16 mouse cellular contexts compared by ENCODE assay signal in genomic region chr3:154798806-154799205, GRCm38 (mm10).
DNase-seq lines count a peak whose midpoint lies in the region; ATAC-seq lines count a peak whose summit lies in the region.
"Had no signal": no experiment of that assay in that cellular context is flagged by ENCODE, and none has a peak within 500 bp of the region (broad histone marks: within the 10 kb centered on the region; RNA-seq: fewer than 3 reads in every experiment).

No protein-coding gene starts in this region.

- peak; percentile 12 for DNase-seq in cerebellum, adult 9-10 months
- no peak for DNase-seq in cerebellum, adult 11 months
- peak; percentile 55 for DNase-seq in heart, adult 11 months
- DNase-seq in heart, adult 8-10 months (ENCODE audit: low spot score), result no peak
- DNase-seq in cerebellum, postnatal 10 days, result peak; percentile 70 to 82
- DNase-seq in urinary bladder, adult 2 months (ENCODE audit: low spot score), result no peak
- DNase-seq: adrenal gland, postnatal 10 days; heart, adult 2 months; kidney, adult 2 months had no signal

- no peaks in the 10 kb centered on the region for H3K27me3 ChIP-seq in kidney, embryonic 14.5 days (ENCODE audit: control insufficient read depth, insufficient read depth, low read length)
- H3K27me3 ChIP-seq: embryonic facial prominence, embryonic 13.5 days; forebrain, embryonic 13.5 days; heart, embryonic 12.5 days had no signal

- no peak overlapping the region for H3K9ac ChIP-seq in kidney, embryonic 14.5 days (ENCODE audit: low read depth, low read length)
- H3K9ac ChIP-seq: embryonic facial prominence, embryonic 13.5 days; forebrain, embryonic 13.5 days; heart, embryonic 12.5 days; hindbrain, embryonic 14.5 days had no signal

- no peak for ATAC-seq in kidney, embryonic 14.5 days (ENCODE audit: low FRiP score, low TSS enrichment)
- ATAC-seq: forebrain, embryonic 13.5 days; intestine, embryonic 16.5 days had no signal

- no peak overlapping the region for H3K4me3 ChIP-seq in kidney, embryonic 14.5 days (ENCODE audit: low read length)
- H3K4me3 ChIP-seq: embryonic facial prominence, embryonic 13.5 days; forebrain, embryonic 13.5 days; heart, adult 2 months; heart, embryonic 12.5 days; hindbrain, embryonic 10.5 days had no signal

- no peak overlapping the region for H3K4me2 ChIP-seq in kidney, embryonic 14.5 days (replicated peaks; ENCODE audit: low read depth, low read length)
- H3K4me2 ChIP-seq: embryonic facial prominence, embryonic 13.5 days; forebrain, embryonic 13.5 days; heart, embryonic 12.5 days; hindbrain, embryonic 14.5 days had no signal

- no peak overlapping the region for H3K27ac ChIP-seq in kidney, embryonic 14.5 days (ENCODE audit: low read depth, low read length)
- H3K27ac ChIP-seq: embryonic facial prominence, embryonic 13.5 days; forebrain, embryonic 13.5 days; heart, adult 2 months; hindbrain, embryonic 10.5 days; hindbrain, embryonic 14.5 days had no signal

- 0 out of 2 replicates have a peak, but pooled peaks cover 3% of the 10 kb centered on the region for H3K4me1 ChIP-seq in kidney, embryonic 14.5 days (ENCODE audit: control insufficient read depth, insufficient read depth, low read length)
- H3K4me1 ChIP-seq: embryonic facial prominence, embryonic 13.5 days; heart, embryonic 12.5 days; hindbrain, embryonic 10.5 days had no signal

- no peaks in the 10 kb centered on the region for H3K36me3 ChIP-seq in kidney, embryonic 14.5 days (ENCODE audit: control insufficient read depth, insufficient read depth, low read length)
- H3K36me3 ChIP-seq: embryonic facial prominence, embryonic 13.5 days; heart, embryonic 12.5 days; hindbrain, embryonic 10.5 days had no signal

- H3K9me3 ChIP-seq in kidney, embryonic 14.5 days (ENCODE audit: control insufficient read depth, low read length), result no peaks in the 10 kb centered on the region
- H3K9me3 ChIP-seq: embryonic facial prominence, embryonic 13.5 days; forebrain, embryonic 13.5 days; heart, embryonic 12.5 days; hindbrain, embryonic 10.5 days had no signal

- 73% methylated on average over 4 of the region's 4 CpGs for WGBS in kidney, embryonic 14.5 days

Comparison
In these comparisons a context has a peak if more than half of its experiments do, and no peak if none do; other contexts are left out.
1. DNase-seq: peak in cerebellum, adult 9-10 months (single experiment), heart, adult 11 months (single experiment) and cerebellum, postnatal 10 days (2 of 2); none in cerebellum, adult 11 months (single experiment), heart, adult 8-10 months (single experiment) and urinary bladder, adult 2 months (single experiment).